Mouse (Mus musculus) heart, adult 2 months (tissue): ENCODE results near the gene Prim1. TPM values are rescaled to one million over a fixed set of nuclear protein-coding genes. Genes with fewer than 3 reads are reported as not detected.

Experiments used
- DNase-seq, 2 experiments: peaks; one replicate each; pipeline ENCODE4 v3.0.0; 2021
- H3K27ac ChIP-seq: fragments of 200-600 bp; 2 replicates; pipeline ENCODE4 v1.8.1; 2022
- H3K27me3 ChIP-seq: fragments of 200-500 bp; 2 replicates; pipeline ENCODE4 v1.6.1; 2012; ENCODE audit warnings: mild to moderate bottlenecking, low read length, inconsistent platforms, mixed read lengths; ENCODE audit not compliant: control insufficient read depth, insufficient read depth
- H3K36me3 ChIP-seq: fragments of 200-500 bp; 2 replicates; pipeline ENCODE4 v1.6.1; 2012; ENCODE audit warnings: low read length, inconsistent platforms; ENCODE audit not compliant: control insufficient read depth, insufficient read depth
- H3K4me1 ChIP-seq: fragments of 200-500 bp; 2 replicates; pipeline ENCODE4 v1.6.1; 2011; ENCODE audit warnings: low read length; ENCODE audit not compliant: control insufficient read depth, insufficient read depth
- H3K4me3 ChIP-seq: fragments of 200-600 bp; 2 replicates; pipeline ENCODE4 v1.8.1; 2022
- H3K79me2 ChIP-seq: fragments of 200-500 bp; replicated peaks from 2 replicates; pipeline ENCODE4 v1.6.1; 2012; ENCODE audit warnings: mild to moderate bottlenecking, inconsistent platforms, low read length, moderate library complexity, mixed read lengths; ENCODE audit not compliant: control insufficient read depth, insufficient read depth
- H3K9ac ChIP-seq: fragments of 200-500 bp; 2 replicates; pipeline ENCODE4 v1.6.1; 2012; ENCODE audit warnings: low read depth, mild to moderate bottlenecking, control low read depth, inconsistent platforms, low read length, mixed read lengths
- CTCF ChIP-seq: fragments of 200-600 bp; IDR thresholded peaks from 2 replicates; pipeline ENCODE4 v1.8.1; 2022; ENCODE audit warnings: antibody characterized with exemption, mild to moderate bottlenecking, moderate library complexity
- EP300 ChIP-seq: fragments of 200-500 bp; IDR thresholded peaks from 2 replicates; pipeline ENCODE4 v1.6.1; 2011; ENCODE audit warnings: low read depth, low read length, control low read depth; ENCODE audit not compliant: insufficient read depth
- POLR2A ChIP-seq: fragments of 200-500 bp; IDR thresholded peaks from 2 replicates; pipeline ENCODE4 v1.6.1; 2011; ENCODE audit warnings: mild to moderate bottlenecking, low read depth, low read length, control low read depth; ENCODE audit not compliant: insufficient read depth
- WGBS: fragments of 180-500 bp; shearing (Covaris S2); methylation state at CpG from one replicate; pipeline ENCODE4 v1.1.7; 2018; 5-methylcytosine and 5-hydroxymethylcytosine counted together
- intact Hi-C: fragments of 180-260 bp; cut with DNase I; formaldehyde crosslinking; loops from one replicate; pipeline ENCODE4 v1.15.1; 2025
- polyA plus RNA-seq: library from polyadenylated mRNA; depleted of rRNA; stranded (reverse); fragments of >200 nt; gene quantifications from 2 replicates; pipeline ENCODE4 v1.2.3, GENCODE M21; 2012
- total RNA-seq, 2 experiments: library from RNA; stranded (reverse); gene quantifications; 2 replicates each; pipeline ENCODE4 v1.2.3; 2021

Prim1 gene
- total and polyA plus RNA-seq, 3 experiments = 1.2 to 1.7 (median 1.7) TPM

GRCm38 (mm10) chr10:128004918-128005317 is 10.1 kb upstream of the Prim1 start:
- DNase-seq = no peak
- no peak for TF ChIP-seq EP300
- TF ChIP-seq CTCF = no peak
- TF ChIP-seq POLR2A = no peak
- 77% methylated on average over 10 of the region's 10 CpGs for WGBS
- Histone ChIP-seq H3K9ac (no peak overlapping the region), H3K27me3 (no peaks in the 10 kb centered on the region), H3K4me3 (no peak overlapping the region), H3K36me3 (no peaks in the 10 kb centered on the region), H3K27ac (no peak overlapping the region), H3K4me1 (no peaks in the 10 kb centered on the region), H3K79me2 (no peaks in the 10 kb centered on the region)
- intact Hi-C loops = loop anchor here (5.0 to 10.0 kb wide), 3 partner anchors 268 to 363 kb away; partner anchors contain the start of genes Stat6 and Zbtb39

- intact Hi-C loops = loop anchor here (5.0 to 10.0 kb wide), 3 partner anchors 268 to 363 kb away; partner anchors contain the start of genes Stat6 and Zbtb39
- no peaks in the 10 kb centered on the region for H3K27me3 ChIP-seq
- 85% methylated on average over 8 of the region's 8 CpGs for WGBS
Measured at GRCm38 (mm10) chr10:128005479-128005878, 9.5 kb upstream of the Prim1 start.

GRCm38 (mm10) chr10:128007446-128007845 is 7.5 kb upstream of the Prim1 start, which contains the start of gene Hsd17b6:
TSS of gene Hsd17b6 (minus strand) at chr10:128007611.
- intact Hi-C loops = loop anchor here (5.0 to 10.0 kb wide), 3 partner anchors 270 to 365 kb away; partner anchors contain the start of genes Stat6 and Zbtb39

More at GRCm38 (mm10) chr10:128005479-128005878, 9.5 kb upstream of the Prim1 start:
- H3K9ac ChIP-seq = no peak overlapping the region
- no peaks in the 10 kb centered on the region for H3K79me2 ChIP-seq
- TF ChIP-seq POLR2A (no peak), CTCF (no peak), EP300 (no peak)
- H3K27ac ChIP-seq = no peak overlapping the region
- no peak overlapping the region for H3K4me3 ChIP-seq
- no peak for DNase-seq
- no peaks in the 10 kb centered on the region for H3K36me3 ChIP-seq
- no peaks in the 10 kb centered on the region for H3K4me1 ChIP-seq

GRCm38 (mm10) chr10:128008207-128008889 is 6.6 kb upstream of the Prim1 start:
- Histone ChIP-seq H3K36me3 (no peaks in the 10 kb centered on the region), H3K79me2 (no peaks in the 10 kb centered on the region), H3K27me3 (no peaks in the 10 kb centered on the region), H3K27ac (no peak overlapping the region), H3K4me1 (no peaks in the 10 kb centered on the region), H3K4me3 (no peak overlapping the region), H3K9ac (no peak overlapping the region)
- TF ChIP-seq POLR2A (no peak), CTCF (peak; percentile 93)
- 4% methylated on average over 4 of the region's 4 CpGs for WGBS
- DNase-seq = peak; percentile 64 to 77
- intact Hi-C loops = loop anchor here (1.0 to 10.0 kb wide), 5 partner anchors 52 to 366 kb away; partner anchors contain the start of genes Stat6 and Zbtb39

More at GRCm38 (mm10) chr10:128007446-128007845, 7.5 kb upstream of the Prim1 start, which contains the start of gene Hsd17b6:
- no peak for DNase-seq
- Histone ChIP-seq H3K36me3 (no peaks in the 10 kb centered on the region), H3K4me1 (no peaks in the 10 kb centered on the region), H3K27ac (no peak within 1 kb of the TSS), H3K9ac (no peak within 1 kb of the TSS), H3K79me2 (no peaks in the 10 kb centered on the region), H3K27me3 (no peaks in the 10 kb centered on the region), H3K4me3 (no peak within 1 kb of the TSS)
- TF ChIP-seq CTCF (no peak), EP300 (no peak), POLR2A (no peak)
- WGBS = 87% methylated on average over 1 of the region's 1 CpGs

- Histone ChIP-seq H3K36me3 (no peaks in the 10 kb centered on the region), H3K27me3 (no peaks in the 10 kb centered on the region), H3K27ac (no peak overlapping the region), H3K4me3 (no peak overlapping the region), H3K4me1 (no peaks in the 10 kb centered on the region), H3K79me2 (no peaks in the 10 kb centered on the region), H3K9ac (no peak overlapping the region)
- no peak for DNase-seq
- WGBS = 71% methylated on average over 5 of the region's 5 CpGs
- intact Hi-C loops = loop anchor here (5.0 to 10.0 kb wide), 3 partner anchors 272 to 367 kb away; partner anchors contain the start of genes Stat6 and Zbtb39
- no peak for TF ChIP-seq POLR2A
- TF ChIP-seq EP300 = no peak
- no peak for TF ChIP-seq CTCF
Measured at GRCm38 (mm10) chr10:128009735-128010134, 5.2 kb upstream of the Prim1 start.

- WGBS = 98% methylated on average over 5 of the region's 5 CpGs
Measured at GRCm38 (mm10) chr10:128022196-128022595, 7.2 kb downstream of the Prim1 start.

More at GRCm38 (mm10) chr10:128022196-128022595, 7.2 kb downstream of the Prim1 start:
- Histone ChIP-seq H3K4me3 (no peak overlapping the region), H3K4me1 (no peaks in the 10 kb centered on the region), H3K36me3 (no peaks in the 10 kb centered on the region), H3K9ac (no peak overlapping the region), H3K27ac (no peak overlapping the region), H3K79me2 (no peaks in the 10 kb centered on the region), H3K27me3 (no peaks in the 10 kb centered on the region)
- intact Hi-C loops = no loop called here
- no peak for TF ChIP-seq CTCF
- no peak for TF ChIP-seq EP300
- no peak for TF ChIP-seq POLR2A
- DNase-seq = no peak
